Mouse (Mus musculus) lung, adult 10 weeks (tissue): ENCODE data around the gene Zfp385a. TPM values are rescaled to one million over a fixed set of nuclear protein-coding genes. Genes with fewer than 3 reads are reported as not detected.

Experiments used
- polyA plus RNA-seq: library from polyadenylated mRNA; stranded (reverse); fragments of 350-450 nt; fragmentation: Illumina TruSeq; extraction: RNeasy Lipid Tissue Mini Kit (QIAGEN cat#74804); gene quantifications from one replicate; pipeline ENCODE4 v1.2.3, GENCODE M21; 2014; ENCODE audit warnings: low read depth, low replicate concordance; ENCODE audit not compliant: insufficient read depth

Zfp385a gene
- 5.1 TPM for polyA plus RNA-seq

GRCm38 (mm10) chr15:103339961-103340337, at the start of gene Zfp385a:
Gene Zfp385a, minus strand, starts transcription at chr15:103340093.

GRCm38 (mm10) chr15:103366376-103367149, 26.7 kb upstream of the Zfp385a start, which contains the start of gene Itga5:
Gene Itga5, minus strand, starts transcription at chr15:103366763.

GRCm38 (mm10) chr15:103310365-103310910, 29.5 kb downstream of the Zfp385a start, which contains the start of gene Gpr84:
Gene Gpr84, minus strand, starts transcription at chr15:103310612.

GRCm38 (mm10) chr15:103272419-103273279, 67.2 kb downstream of the Zfp385a start, which contains the start of gene Copz1:
Gene Copz1, plus strand, starts transcription at chr15:103272714.

Other genes with a start within 250 kb of the Zfp385a start
- 6.3 TPM for gene Smug1, start 173.0 kb downstream of the Zfp385a start, polyA plus RNA-seq
- gene Cbx5, start 100.3 kb downstream of the Zfp385a start, polyA plus RNA-seq = 17.2 TPM
- 168 TPM for gene Hnrnpa1, start 99.7 kb downstream of the Zfp385a start, polyA plus RNA-seq
- 6.2 TPM for gene Nfe2, start 81.7 kb downstream of the Zfp385a start, polyA plus RNA-seq
- 100 TPM for gene Copz1, start 67.4 kb downstream of the Zfp385a start, polyA plus RNA-seq
- not detected for gene Gpr84, start 29.5 kb downstream of the Zfp385a start, polyA plus RNA-seq
- 14.7 TPM for gene Itga5, start 26.7 kb upstream of the Zfp385a start, polyA plus RNA-seq
- gene Gtsf1, start 90.4 kb upstream of the Zfp385a start, polyA plus RNA-seq = not detected
- not detected for gene Gtsf2, start 108.4 kb upstream of the Zfp385a start, polyA plus RNA-seq
- 11.4 TPM for gene Nckap1l, start 113.7 kb upstream of the Zfp385a start, polyA plus RNA-seq
- gene Pde1b, start 162.9 kb upstream of the Zfp385a start, polyA plus RNA-seq = 3.5 TPM
- 8.8 TPM for gene Ppp1r1a, start 197.9 kb upstream of the Zfp385a start, polyA plus RNA-seq
- not detected for gene Glycam1, start 225.0 kb upstream of the Zfp385a start, polyA plus RNA-seq